Mouse (Mus musculus) midbrain, embryonic 16.5 days (tissue): ENCODE measurements around the gene Chil1. TPM values are rescaled to one million over a fixed set of nuclear protein-coding genes. Genes with fewer than 3 reads are reported as not detected.

ENCODE experiments used
- ATAC-seq: fragments of 200-750 bp; cut with Nextera tagmentation; 2 replicates; pipeline ENCODE4 v1.8.0; 2017; ENCODE audit warnings: moderate TSS enrichment
- H3K27ac ChIP-seq: fragments of 300-500 bp; sonication (generic); 2 replicates; pipeline ENCODE4 v1.5.1; 2014; ENCODE audit warnings: mild to moderate bottlenecking, low read length, mixed read lengths
- H3K27me3 ChIP-seq: fragments of 300-500 bp; sonication (generic); 2 replicates; pipeline ENCODE4 v1.6.1; 2014; ENCODE audit warnings: low read depth, low read length, mixed read lengths; ENCODE audit not compliant: control insufficient read depth, insufficient read depth
- H3K36me3 ChIP-seq: fragments of 300-500 bp; sonication (generic); 2 replicates; pipeline ENCODE4 v1.6.1; 2014; ENCODE audit warnings: mild to moderate bottlenecking, low read length, moderate library complexity, mixed read lengths; ENCODE audit not compliant: control insufficient read depth, insufficient read depth
- H3K4me1 ChIP-seq: fragments of 300-500 bp; sonication (generic); 2 replicates; pipeline ENCODE4 v1.6.1; 2014; ENCODE audit warnings: mild to moderate bottlenecking, low read length, mixed read lengths; ENCODE audit not compliant: control insufficient read depth, insufficient read depth
- H3K4me2 ChIP-seq: fragments of 300-500 bp; sonication (generic); 2 replicates; pipeline ENCODE4 v1.6.1; 2014; ENCODE audit warnings: mild to moderate bottlenecking, low read length, mixed read lengths
- H3K4me3 ChIP-seq: fragments of 300-500 bp; sonication (generic); 2 replicates; pipeline ENCODE4 v1.5.1; 2014; ENCODE audit warnings: low read depth, mild to moderate bottlenecking, low read length, moderate library complexity, mixed read lengths
- H3K9ac ChIP-seq: fragments of 300-500 bp; sonication (generic); 2 replicates; pipeline ENCODE4 v1.6.1; 2014; ENCODE audit warnings: low read depth, low read length, mixed read lengths
- H3K9me3 ChIP-seq: fragments of 300-500 bp; sonication (generic); replicated peaks from 2 replicates; pipeline ENCODE4 v1.6.1; 2014; ENCODE audit warnings: mild to moderate bottlenecking, low read length, mixed read lengths; ENCODE audit not compliant: control insufficient read depth, poor library complexity, severe bottlenecking
- WGBS: fragments of 180-500 bp; shearing (Covaris S2); extraction: QIAGEN DNeasy Blood & Tissue Kit; methylation state at CpG from one replicate; pipeline ENCODE4 v1.1.7; 2014; 5-methylcytosine and 5-hydroxymethylcytosine counted together
- polyA plus RNA-seq: library from polyadenylated mRNA; unstranded; fragments of >200 nt; fragmentation: Nextera tagmentation; extraction: Ambion mirVana; gene quantifications from 2 replicates; pipeline ENCODE4 v1.2.1, GENCODE M21; 2015

Gene Chil1
- polyA plus RNA-seq, 1 experiment from 2014 or later: 3.9 TPM

DNA sequence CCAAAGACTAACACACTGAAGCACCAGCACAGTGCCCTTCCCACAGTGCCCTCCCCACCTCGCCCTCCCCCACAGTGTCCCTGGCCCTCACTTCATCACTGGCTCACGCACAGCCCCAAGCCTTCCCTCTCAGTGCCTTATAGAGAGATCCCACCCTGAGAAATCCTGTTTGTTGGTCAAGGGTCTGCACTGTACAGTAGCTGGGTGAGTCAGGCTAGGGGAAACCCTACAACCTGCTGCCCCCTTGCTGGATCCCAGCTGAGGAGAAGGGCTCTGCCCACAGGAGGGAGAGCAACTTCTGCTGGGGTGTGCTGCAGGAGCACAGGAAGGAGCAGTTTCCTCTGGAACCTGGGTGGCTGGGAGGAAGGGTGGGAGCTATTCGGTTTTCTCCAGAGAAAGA is 54.2 kb downstream of the Chil1 start:
- 34% methylated on average over 3 of the region's 3 CpGs for WGBS

DNA sequence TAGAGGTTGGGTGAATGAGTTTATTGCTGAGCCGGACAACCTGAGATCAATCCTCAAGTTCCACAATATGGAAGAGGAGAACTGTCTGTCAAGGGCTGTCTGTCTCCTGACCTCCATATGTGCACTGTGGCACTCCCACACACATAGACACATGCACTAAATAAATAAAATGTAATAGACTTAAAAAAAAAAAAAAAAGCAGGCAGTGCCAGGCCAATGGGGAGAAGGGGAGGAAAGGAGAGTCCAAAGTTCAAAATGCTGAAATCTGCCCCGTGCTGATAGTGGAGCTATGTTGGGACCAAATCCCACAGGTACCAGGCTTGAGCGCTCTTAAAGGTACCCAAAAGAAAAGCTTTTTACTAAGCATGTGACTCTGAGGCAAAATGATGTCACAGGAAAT is 55.5 kb downstream of the Chil1 start:
- Histone ChIP-seq H3K4me1 (peaks cover 23% of the 10 kb centered on the region), H3K9me3 (no peaks in the 10 kb centered on the region), H3K4me3 (no peak overlapping the region), H3K4me2 (no peak overlapping the region), H3K27ac (no peak overlapping the region), H3K9ac (no peak overlapping the region), H3K36me3 (no peaks in the 10 kb centered on the region), H3K27me3 (peaks cover 7% of the 10 kb centered on the region)
- 92% methylated on average over 3 of the region's 3 CpGs for WGBS
- ATAC-seq: no peak

More for the DNA sequence above, 54.2 kb downstream of the Chil1 start:
- Histone ChIP-seq H3K27ac (no peak overlapping the region), H3K4me3 (no peak overlapping the region), H3K9ac (peak overlapping the region; percentile 77), H3K4me1 (peaks cover 24% of the 10 kb centered on the region), H3K4me2 (peak overlapping the region; percentile 92), H3K27me3 (peaks cover 7% of the 10 kb centered on the region), H3K9me3 (no peaks in the 10 kb centered on the region), H3K36me3 (no peaks in the 10 kb centered on the region)
- no peak for ATAC-seq

Other genes starting within 250 kb of the Chil1 start
- gene Fmod, start 144.9 kb upstream of the Chil1 start, polyA plus RNA-seq: 9.8 and 15.2 TPM in 2 replicates
- 27.2 and 34.9 TPM in 2 replicates for gene Btg2, start 103.1 kb upstream of the Chil1 start, polyA plus RNA-seq
- 0.21 TPM in 1 of 2 replicates, not detected in the other for gene Chit1, start 70.9 kb upstream of the Chil1 start, polyA plus RNA-seq
- gene Mybph, start 11.3 kb downstream of the Chil1 start, polyA plus RNA-seq: 0.18 TPM in 1 of 2 replicates, not detected in the other
- 18.0 and 26.6 TPM in 2 replicates for gene Adora1, start 53.3 kb downstream of the Chil1 start, polyA plus RNA-seq
- gene Myog, start 107.8 kb downstream of the Chil1 start, polyA plus RNA-seq: 0.13 and 0.14 TPM in 2 replicates
- gene Ppfia4, start 150.8 kb downstream of the Chil1 start, polyA plus RNA-seq: 20.2 and 25.6 TPM in 2 replicates
- gene Tmem183a, start 179.8 kb downstream of the Chil1 start, polyA plus RNA-seq: 155 and 159 TPM in 2 replicates
- gene 4933406M09Rik, start 203.8 kb downstream of the Chil1 start, polyA plus RNA-seq: not detected in 2 replicates
- gene Cyb5r1, start 223.4 kb downstream of the Chil1 start, polyA plus RNA-seq: 11.4 and 12.2 TPM in 2 replicates
- 77.1 and 82.6 TPM in 2 replicates for gene Adipor1, start 233.2 kb downstream of the Chil1 start, polyA plus RNA-seq